Mouse (Mus musculus) 3T3-L1 (cell line): ENCODE measurements at regions not wholly inside any gene's neighbourhood (a gene's known extent, or its start where the extent isn't known, plus 50 kb on each side); places are given as distances from the start of the nearest gene placed in this dataset.

ENCODE experiments used
- DNase-seq: peaks from one replicate; pipeline ENCODE4 v3.0.0-alpha.2; 2015; ENCODE audit warnings: low read depth, low spot score

GRCm38 (mm10) chr5:126148908-126149307, 617.3 kb downstream of the Tmem132b start:
- no peak for DNase-seq

GRCm38 (mm10) chr5:126155216-126155880, 623.8 kb downstream of the Tmem132b start:
- no peak for DNase-seq

- no peak for DNase-seq
These were observed 654.5 kb downstream of the Tmem132b start for GRCm38 (mm10) chr5:126186111-126186510.

- DNase-seq = no peak
These were observed 668.3 kb downstream of the Tmem132b start for GRCm38 (mm10) chr5:126199876-126200275.

GRCm38 (mm10) chr5:126201535-126201934, 670.0 kb downstream of the Tmem132b start:
- DNase-seq = no peak

GRCm38 (mm10) chr5:126201996-126202395, 670.4 kb downstream of the Tmem132b start:
- no peak for DNase-seq

- DNase-seq = no peak
These were observed 685.4 kb downstream of the Tmem132b start for GRCm38 (mm10) chr5:126217016-126217415.

GRCm38 (mm10) chr5:126217746-126218145, 686.2 kb downstream of the Tmem132b start:
- no peak for DNase-seq

- no peak for DNase-seq
These were observed 692.1 kb downstream of the Tmem132b start for GRCm38 (mm10) chr5:126223696-126224095.

- DNase-seq = no peak
These were observed 699.2 kb downstream of the Tmem132b start for GRCm38 (mm10) chr5:126230768-126231167.

GRCm38 (mm10) chr5:126238071-126238470, 706.5 kb downstream of the Tmem132b start:
- DNase-seq = no peak

- DNase-seq = no peak
These were observed 714.2 kb downstream of the Tmem132b start for GRCm38 (mm10) chr5:126245776-126246175.

- no peak for DNase-seq
These were observed 718.8 kb downstream of the Tmem132b start for GRCm38 (mm10) chr5:126250331-126250730.

GRCm38 (mm10) chr5:126254661-126255060, 723.1 kb downstream of the Tmem132b start:
- no peak for DNase-seq

GRCm38 (mm10) chr5:126257860-126258259, 726.3 kb downstream of the Tmem132b start:
- no peak for DNase-seq

GRCm38 (mm10) chr5:126266471-126266870, 734.9 kb downstream of the Tmem132b start:
- DNase-seq = no peak

- no peak for DNase-seq
These were observed 735.5 kb downstream of the Tmem132b start for GRCm38 (mm10) chr5:126266929-126267609.

- no peak for DNase-seq
These were observed 737.0 kb downstream of the Tmem132b start for GRCm38 (mm10) chr5:126268592-126268991.

GRCm38 (mm10) chr5:126274316-126274715, 742.7 kb downstream of the Tmem132b start:
- no peak for DNase-seq

- no peak for DNase-seq
These were observed 749.6 kb downstream of the Tmem132b start for GRCm38 (mm10) chr5:126281057-126281728.

GRCm38 (mm10) chr5:126281782-126282181, 750.2 kb downstream of the Tmem132b start:
- DNase-seq = no peak

GRCm38 (mm10) chr5:126324847-126325246, 793.3 kb downstream of the Tmem132b start:
- DNase-seq = no peak

GRCm38 (mm10) chr5:126328276-126328675, 796.7 kb downstream of the Tmem132b start:
- DNase-seq = no peak
